Mouse (Mus musculus) adrenal gland, postnatal 25 days (tissue): ENCODE measurements around the gene Adgrf1. TPM values are rescaled to one million over a fixed set of nuclear protein-coding genes. Genes with fewer than 3 reads are reported as not detected.

ENCODE experiments used
- DNase-seq: peaks from one replicate; pipeline ENCODE4 v3.0.0; 2021; ENCODE audit warnings: mixed read lengths
- total RNA-seq: library from RNA; stranded (reverse); gene quantifications from 2 replicates; pipeline ENCODE4 v1.2.3, GENCODE M21; 2021

Gene Adgrf1
- total RNA-seq, 1 experiment from 2014 or later: not detected

DNA sequence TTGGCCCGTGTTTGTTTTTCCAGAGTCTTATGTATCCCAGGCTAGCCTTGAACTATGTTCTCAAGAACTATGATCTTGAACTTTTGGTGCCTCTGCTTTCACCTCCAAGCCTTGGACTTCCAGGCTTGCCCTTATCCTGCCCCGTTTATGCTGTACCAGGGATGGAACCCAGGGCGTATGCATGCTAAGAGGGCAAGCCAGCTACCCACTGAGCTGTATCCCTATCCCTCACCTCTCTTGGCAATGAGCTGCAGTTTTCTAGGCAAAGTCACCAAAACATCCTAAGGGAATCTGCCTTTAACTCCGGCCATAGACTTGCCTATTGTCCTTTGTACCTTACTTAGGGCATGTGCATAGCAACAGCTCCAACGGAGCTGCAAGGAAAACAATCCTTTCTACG is 92.8 kb downstream of the Adgrf1 start:
- DNase-seq: no peak

- DNase-seq: no peak
Measured at GRCm38 (mm10) chr17:43363921-43364320, 93.8 kb downstream of the Adgrf1 start.

DNA sequence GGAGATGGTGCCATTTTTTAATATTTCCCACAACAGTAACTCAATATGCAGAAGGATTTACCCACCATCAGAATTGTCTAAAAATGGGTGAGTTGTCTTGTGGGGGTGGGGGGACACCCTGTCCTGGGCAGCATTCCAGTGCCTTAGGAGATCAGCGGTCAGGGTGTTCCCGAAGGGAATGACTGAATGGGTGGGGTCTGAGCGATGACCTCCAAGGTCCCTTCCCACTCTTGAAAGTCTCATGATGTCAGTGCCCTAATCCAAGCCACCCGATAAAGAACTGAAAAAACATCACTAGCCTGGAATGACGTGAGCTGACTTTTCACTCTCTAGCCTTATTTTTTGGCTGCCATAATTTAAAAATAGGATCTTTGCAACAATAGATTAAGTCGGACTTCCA is 95.2 kb downstream of the Adgrf1 start:
- DNase-seq: no peak

DNA sequence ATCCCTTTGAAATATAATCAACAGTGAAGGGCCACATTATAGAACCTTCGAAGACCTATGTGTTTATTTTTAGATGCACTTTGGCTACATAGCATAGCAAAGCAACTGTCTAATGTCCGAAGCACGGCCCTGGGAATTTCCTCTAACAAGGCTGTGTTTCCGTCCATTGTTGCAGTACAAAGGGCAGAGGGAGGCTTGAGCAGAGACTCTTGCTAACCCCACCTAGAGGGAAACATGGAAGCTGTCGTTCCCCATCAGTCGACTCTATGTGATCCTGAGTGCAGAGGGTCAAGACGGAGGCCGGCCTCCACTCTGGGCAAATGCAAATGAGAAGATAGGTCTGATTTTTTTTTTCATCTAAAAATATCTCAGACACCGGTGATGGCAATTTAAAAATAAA is 96.4 kb downstream of the Adgrf1 start:
- no peak for DNase-seq

DNA sequence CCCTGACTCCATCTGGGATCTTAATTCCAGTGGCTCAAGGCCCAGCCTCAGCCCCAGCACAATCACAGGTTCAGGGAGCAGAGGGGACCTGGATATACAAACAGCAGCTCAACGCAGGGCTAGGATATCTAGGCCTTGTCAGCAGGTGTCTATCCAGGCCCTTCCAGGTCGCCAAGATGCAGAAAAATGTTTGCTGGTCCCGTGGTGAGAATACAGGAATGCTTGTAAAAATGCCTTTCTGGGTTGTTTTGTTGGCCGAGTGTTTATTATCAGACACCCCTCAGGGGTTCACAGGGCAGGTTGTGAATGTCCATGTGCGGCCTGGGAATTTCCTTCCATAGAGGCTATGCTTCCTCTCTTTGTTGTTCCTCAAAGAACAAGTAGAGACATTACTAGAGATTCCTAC is 98.0 kb downstream of the Adgrf1 start:
- no peak for DNase-seq

GRCm38 (mm10) chr17:43372604-43373003 is 102.5 kb downstream of the Adgrf1 start:
- no peak for DNase-seq

- DNase-seq: no peak
Measured at GRCm38 (mm10) chr17:43374020-43374419, 103.9 kb downstream of the Adgrf1 start.

Other genes with a start within 250 kb of the Adgrf1 start
- gene Adgrf5, start 90.1 kb downstream of the Adgrf1 start, total RNA-seq: 67.3 and 88.0 TPM in 2 replicates
- not detected in 2 replicates for gene Mep1a, start 232.5 kb downstream of the Adgrf1 start, total RNA-seq